Comparison of ENCODE assay signal across 12 mouse cellular contexts in the genomic region with DNA sequence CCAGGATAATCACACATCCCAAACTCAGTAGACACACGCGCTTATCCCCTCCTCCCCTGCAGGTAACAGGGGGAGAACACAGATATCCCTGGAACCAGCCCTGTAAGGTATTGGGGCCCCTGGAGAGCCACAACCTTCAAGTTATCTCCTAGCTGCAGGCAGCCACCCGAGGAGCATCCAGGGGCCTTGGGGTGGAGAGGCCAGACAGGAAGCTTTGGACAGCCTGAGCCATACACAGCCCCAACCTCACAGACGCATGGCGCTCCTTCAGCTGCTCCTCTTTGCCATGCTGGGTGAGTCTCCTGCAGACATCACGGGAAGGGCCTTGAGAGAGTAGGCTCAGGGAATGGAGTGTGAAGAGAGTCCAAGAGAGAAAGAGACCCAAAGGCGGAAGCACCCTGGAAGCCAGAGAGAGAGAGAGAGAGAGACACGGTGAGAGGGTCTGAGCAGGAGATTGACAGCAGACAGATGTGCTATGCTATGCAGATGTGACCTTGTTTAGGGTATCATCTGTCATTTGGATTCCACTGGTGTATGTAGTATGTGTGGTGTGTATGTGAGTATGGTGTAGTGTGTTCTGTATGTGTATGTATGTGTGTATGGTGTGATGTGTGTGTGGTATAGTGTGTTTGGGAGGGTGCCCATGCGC. TPM values are rescaled to one million over a fixed set of nuclear protein-coding genes. Genes with fewer than 3 reads are reported as not detected.
DNase-seq lines count a peak whose midpoint lies in the region; ATAC-seq lines count a peak whose summit lies in the region.
"Had no signal": no experiment of that assay in that cellular context is flagged by ENCODE, and none has a peak within 500 bp of the region (broad histone marks: within the 10 kb centered on the region; RNA-seq: fewer than 3 reads in every experiment).

A gene (plus strand): TSS at position 150 of the 649 bp plus-strand sequence.

- no peak for DNase-seq in heart, postnatal 10 days
- DNase-seq in A20 (ENCODE audit: low read depth, low spot score), result peak; percentile 78
- DNase-seq in layer of hippocampus, postnatal 10 days (ENCODE audit: low spot score in 2 of 2), result no peak
- no peak for DNase-seq in frontal cortex, adult 2 months (ENCODE audit: extremely low spot score in 1 of 2, low spot score in 1 of 2)
- no peak for DNase-seq in right cerebral cortex, postnatal 4 days
- DNase-seq: lung, adult 2 months had no signal

- no peak within 1 kb of the TSS for H3K27ac ChIP-seq in heart, embryonic 13.5 days (replicated peaks)
- H3K27ac ChIP-seq: embryonic facial prominence, embryonic 12.5 days had no signal

- peak within 1 kb of the TSS; percentile 13 for H3K4me3 ChIP-seq in heart, embryonic 13.5 days
- peak within 1 kb of the TSS; percentile 85 for H3K4me3 ChIP-seq in megakaryocyte, embryonic 14.5 days (replicated peaks)
- H3K4me3 ChIP-seq: embryonic facial prominence, embryonic 12.5 days had no signal

- peak; percentile 49; the same call in 1 of the 2 replicates for ATAC-seq in heart, embryonic 13.5 days (ENCODE audit: extremely low read depth, insufficient number of reproducible peaks, low FRiP score, low TSS enrichment)
- ATAC-seq in erythroblast, adult 5-6 weeks (replicated peaks; ENCODE audit: low FRiP score, poor library complexity, severe bottlenecking), result peak; percentile 86
- ATAC-seq: hindbrain, embryonic 16.5 days had no signal

- 39% methylated on average over 9 of the region's 9 CpGs for WGBS in heart, embryonic 13.5 days

- no peaks in the 10 kb centered on the region for H3K36me3 ChIP-seq in heart, embryonic 13.5 days
- H3K36me3 ChIP-seq in megakaryocyte, embryonic 14.5 days (replicated peaks; ENCODE audit: low read length), result peaks cover 6% of the 10 kb centered on the region
- H3K36me3 ChIP-seq: embryonic facial prominence, embryonic 12.5 days had no signal

- H3K4me2 ChIP-seq in heart, embryonic 13.5 days, result peak within 1 kb of the TSS; percentile 46
- H3K4me2 ChIP-seq: embryonic facial prominence, embryonic 12.5 days had no signal

- peaks cover 34% of the 10 kb centered on the region for H3K4me1 ChIP-seq in heart, embryonic 13.5 days
- H3K4me1 ChIP-seq in megakaryocyte, embryonic 14.5 days, result peaks cover 55% of the 10 kb centered on the region

- H3K9ac ChIP-seq in heart, embryonic 13.5 days, result peak within 1 kb of the TSS; percentile 9; the same call in 1 of the 2 replicates
- H3K9ac ChIP-seq: embryonic facial prominence, embryonic 12.5 days had no signal

- intact Hi-C loops in heart, postnatal 10 days (cut with DNase I), result no loop called here

- H3K9me3 ChIP-seq in heart, embryonic 13.5 days, result no peaks in the 10 kb centered on the region
- no peaks in the 10 kb centered on the region for H3K9me3 ChIP-seq in megakaryocyte, embryonic 14.5 days
- H3K9me3 ChIP-seq: embryonic facial prominence, embryonic 12.5 days had no signal

- H3K27me3 ChIP-seq in heart, embryonic 13.5 days (replicated peaks), result 0 out of 2 replicates have a peak, but pooled peaks cover 11% of the 10 kb centered on the region
- H3K27me3 ChIP-seq in megakaryocyte, embryonic 14.5 days (replicated peaks), result no peaks in the 10 kb centered on the region
- H3K27me3 ChIP-seq: embryonic facial prominence, embryonic 12.5 days had no signal

RNA-seq across cellular contexts. Expression of the gene that starts here (rescaled TPM):
- 1.3 and 2.3 TPM in 2 replicates for polyA plus RNA-seq in heart, embryonic 13.5 days (2015; fragmentation: Nextera tagmentation; extraction: Ambion mirVana)
- total RNA-seq in heart, postnatal 10 days (2021), result not detected
- total RNA-seq in erythroblast, adult 5-6 weeks (2015; ENCODE audit: low replicate concordance), result 12.7 and 28.6 TPM in 2 replicates
- 10.6 and 16.1 TPM in 2 replicates for total RNA-seq in erythroblast, adult 5-6 weeks (2017; ENCODE audit: low replicate concordance)
- polyA plus RNA-seq in megakaryocyte, embryonic 14.5 days (2012; ENCODE audit: insufficient read depth, low replicate concordance), result 17.2 and 27.7 TPM in 2 replicates
- total RNA-seq in layer of hippocampus, postnatal 10 days (2021), result not detected
- 0.23 and 0.32 TPM in 2 replicates for polyA plus RNA-seq in frontal cortex, adult 2 months (2012; rRNA removed)
- total RNA-seq: gastrocnemius, adult 8-10 months had no signal
- polyA plus RNA-seq: hindbrain, embryonic 16.5 days had no signal

Comparison
In these comparisons a context has a peak if more than half of its experiments do, and no peak if none do; other contexts are left out.
1. RNA of the gene that starts here (total RNA-seq): 10.6 to 28.6 TPM in erythroblast, adult 5-6 weeks; not detected in layer of hippocampus, postnatal 10 days and not detected in heart, postnatal 10 days; every median in the first group is over 10 times any median in the second.